Mouse (Mus musculus): ENCODE measurements around the gene Cux1. TPM values are rescaled to one million over a fixed set of nuclear protein-coding genes. Genes with fewer than 3 reads are reported as not detected.

Cux1 gene
- polyA plus RNA-seq, 1 experiment from 2014 or later: 163 TPM

- Histone ChIP-seq H3K4me1 (replicated peaks; ENCODE audit: control insufficient read depth, insufficient read depth, low read length) (no peaks in the 10 kb centered on the region), H3K36me3 (ENCODE audit: control insufficient read depth, insufficient read depth, low read length) (no peaks in the 10 kb centered on the region), H3K9me3 (ENCODE audit: control insufficient read depth, low read length) (no peaks in the 10 kb centered on the region), H3K4me2 (ENCODE audit: low read depth, low read length, severe bottlenecking) (no peak overlapping the region), H3K27ac (ENCODE audit: low read depth, low read length) (no peak overlapping the region), H3K9ac (ENCODE audit: low read length) (no peak overlapping the region), H3K4me3 (ENCODE audit: low read depth, low read length) (no peak overlapping the region), H3K27me3 (ENCODE audit: control insufficient read depth, insufficient read depth, low read length) (no peaks in the 10 kb centered on the region)
- ATAC-seq (replicated peaks; ENCODE audit: low FRiP score): no peak
- DNase-seq (ENCODE audit: low spot score): no peak
- WGBS: 87% methylated on average over 5 of the region's 5 CpGs
Observed at GRCm38 (mm10) chr5:136510609-136511008, 56.7 kb downstream of the Cux1 start.

DNA sequence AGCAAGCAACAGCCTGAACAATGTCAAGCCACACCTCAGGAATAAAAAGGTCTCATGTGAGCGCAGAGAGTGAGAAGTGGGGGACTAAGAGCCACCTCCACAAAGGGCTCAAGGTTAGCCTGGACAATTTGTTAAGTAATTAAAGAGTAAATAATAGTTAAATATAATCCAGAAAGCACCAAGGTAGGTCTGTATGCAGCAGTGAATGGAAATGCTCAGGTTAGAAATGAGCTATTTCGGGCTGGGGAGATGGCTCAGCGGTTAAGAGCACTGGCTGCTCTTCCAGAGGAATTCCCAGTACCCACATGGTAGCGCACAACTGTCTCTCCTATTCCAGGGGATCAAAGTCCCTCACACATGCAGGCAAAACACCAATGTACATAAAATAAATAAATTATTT, 59.7 kb downstream of the Cux1 start:
- H3K9ac ChIP-seq (ENCODE audit: low read length): no peak overlapping the region
- no peak overlapping the region for H3K4me2 ChIP-seq (ENCODE audit: low read depth, low read length, severe bottlenecking)
- no peak overlapping the region for H3K27ac ChIP-seq (ENCODE audit: low read depth, low read length)
- no peaks in the 10 kb centered on the region for H3K9me3 ChIP-seq (ENCODE audit: control insufficient read depth, low read length)
- ATAC-seq (replicated peaks; ENCODE audit: low FRiP score) (no peak), DNase-seq (ENCODE audit: low spot score) (no peak)
- WGBS: 94% methylated on average over 4 of the region's 4 CpGs
- no peaks in the 10 kb centered on the region for H3K27me3 ChIP-seq (ENCODE audit: control insufficient read depth, insufficient read depth, low read length)
- no peak overlapping the region for H3K4me3 ChIP-seq (ENCODE audit: low read depth, low read length)
- H3K36me3 ChIP-seq (ENCODE audit: control insufficient read depth, insufficient read depth, low read length): no peaks in the 10 kb centered on the region
- H3K4me1 ChIP-seq (replicated peaks; ENCODE audit: control insufficient read depth, insufficient read depth, low read length): no peaks in the 10 kb centered on the region; the same call in 1 of the 2 replicates

GRCm38 (mm10) chr5:136506262-136506661, 61.0 kb downstream of the Cux1 start:
- H3K4me1 ChIP-seq (replicated peaks; ENCODE audit: control insufficient read depth, insufficient read depth, low read length): no peaks in the 10 kb centered on the region; the same call in 1 of the 2 replicates
- H3K9ac ChIP-seq (ENCODE audit: low read length): no peak overlapping the region
- H3K36me3 ChIP-seq (ENCODE audit: control insufficient read depth, insufficient read depth, low read length): no peaks in the 10 kb centered on the region
- WGBS: 88% methylated on average over 1 of the region's 1 CpGs
- H3K27ac ChIP-seq (ENCODE audit: low read depth, low read length): no peak overlapping the region
- H3K4me3 ChIP-seq (ENCODE audit: low read depth, low read length): no peak overlapping the region
- no peaks in the 10 kb centered on the region for H3K27me3 ChIP-seq (ENCODE audit: control insufficient read depth, insufficient read depth, low read length)
- H3K4me2 ChIP-seq (ENCODE audit: low read depth, low read length, severe bottlenecking): no peak overlapping the region
- ATAC-seq (replicated peaks; ENCODE audit: low FRiP score) (no peak), DNase-seq (ENCODE audit: low spot score) (no peak)
- no peaks in the 10 kb centered on the region for H3K9me3 ChIP-seq (ENCODE audit: control insufficient read depth, low read length)

DNA sequence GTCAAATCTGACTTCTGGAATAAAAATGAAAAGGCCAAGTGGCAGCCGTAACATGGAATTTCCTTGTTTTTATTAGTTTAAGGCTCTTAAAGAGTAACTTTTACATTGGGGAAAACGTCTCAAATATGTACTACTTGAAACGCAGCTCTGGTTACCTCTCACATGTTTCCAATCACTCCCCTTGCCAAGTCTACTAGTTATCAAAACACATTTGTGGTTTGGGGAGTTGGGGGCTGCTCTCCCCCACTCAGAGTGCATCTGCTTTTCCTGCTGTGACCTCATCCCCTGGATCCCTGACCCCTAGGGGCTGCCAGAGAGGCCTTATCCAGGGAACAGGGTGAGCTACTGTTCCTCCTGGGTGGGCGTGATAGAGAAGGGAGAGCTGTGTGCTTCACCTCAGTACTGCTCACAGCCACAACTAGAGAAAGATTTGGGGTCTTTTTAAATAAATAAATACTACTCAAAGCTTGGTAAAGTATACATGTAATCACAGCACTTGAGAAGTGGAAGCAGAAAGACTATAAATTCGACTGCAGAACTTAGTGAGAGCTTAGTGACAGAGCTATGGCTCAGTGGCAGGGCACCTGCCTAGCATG, 64.7 kb downstream of the Cux1 start:
- no peaks in the 10 kb centered on the region; the same call in 1 of the 2 replicates for H3K4me1 ChIP-seq (replicated peaks; ENCODE audit: control insufficient read depth, insufficient read depth, low read length)
- no peak overlapping the region for H3K4me2 ChIP-seq (ENCODE audit: low read depth, low read length, severe bottlenecking)
- no peak overlapping the region for H3K9ac ChIP-seq (ENCODE audit: low read length)
- WGBS: 69% methylated on average over 5 of the region's 5 CpGs
- no peaks in the 10 kb centered on the region for H3K36me3 ChIP-seq (ENCODE audit: control insufficient read depth, insufficient read depth, low read length)
- no peaks in the 10 kb centered on the region for H3K9me3 ChIP-seq (ENCODE audit: control insufficient read depth, low read length)
- ATAC-seq (replicated peaks; ENCODE audit: low FRiP score): no peak
- no peak for DNase-seq (ENCODE audit: low spot score)
- H3K4me3 ChIP-seq (ENCODE audit: low read depth, low read length): no peak overlapping the region
- no peaks in the 10 kb centered on the region for H3K27me3 ChIP-seq (ENCODE audit: control insufficient read depth, insufficient read depth, low read length)
- no peak overlapping the region for H3K27ac ChIP-seq (ENCODE audit: low read depth, low read length)

GRCm38 (mm10) chr5:136500307-136500871, 66.9 kb downstream of the Cux1 start:
- Histone ChIP-seq H3K4me1 (replicated peaks; ENCODE audit: control insufficient read depth, insufficient read depth, low read length) (no peaks in the 10 kb centered on the region; the same call in 1 of the 2 replicates), H3K27me3 (ENCODE audit: control insufficient read depth, insufficient read depth, low read length) (no peaks in the 10 kb centered on the region), H3K36me3 (ENCODE audit: control insufficient read depth, insufficient read depth, low read length) (no peaks in the 10 kb centered on the region), H3K4me3 (ENCODE audit: low read depth, low read length) (no peak overlapping the region), H3K27ac (ENCODE audit: low read depth, low read length) (no peak overlapping the region), H3K9ac (ENCODE audit: low read length) (no peak overlapping the region), H3K9me3 (ENCODE audit: control insufficient read depth, low read length) (no peaks in the 10 kb centered on the region), H3K4me2 (ENCODE audit: low read depth, low read length, severe bottlenecking) (no peak overlapping the region)
- DNase-seq (ENCODE audit: low spot score) (no peak), ATAC-seq (replicated peaks; ENCODE audit: low FRiP score) (no peak)
- 77% methylated on average over 6 of the region's 6 CpGs for WGBS

GRCm38 (mm10) chr5:136499316-136499715, 68.0 kb downstream of the Cux1 start:
- DNase-seq (ENCODE audit: low spot score) (no peak), ATAC-seq (replicated peaks; ENCODE audit: low FRiP score) (no peak)
- no peaks in the 10 kb centered on the region for H3K27me3 ChIP-seq (ENCODE audit: control insufficient read depth, insufficient read depth, low read length)
- H3K9ac ChIP-seq (ENCODE audit: low read length): no peak overlapping the region
- 72% methylated on average over 2 of the region's 2 CpGs for WGBS
- H3K27ac ChIP-seq (ENCODE audit: low read depth, low read length): no peak overlapping the region
- H3K4me1 ChIP-seq (replicated peaks; ENCODE audit: control insufficient read depth, insufficient read depth, low read length): no peaks in the 10 kb centered on the region; the same call in 1 of the 2 replicates
- H3K9me3 ChIP-seq (ENCODE audit: control insufficient read depth, low read length): no peaks in the 10 kb centered on the region
- H3K4me3 ChIP-seq (ENCODE audit: low read depth, low read length): no peak overlapping the region
- H3K4me2 ChIP-seq (ENCODE audit: low read depth, low read length, severe bottlenecking): no peak overlapping the region
- no peaks in the 10 kb centered on the region for H3K36me3 ChIP-seq (ENCODE audit: control insufficient read depth, insufficient read depth, low read length)

- DNase-seq (ENCODE audit: low spot score) (no peak), ATAC-seq (replicated peaks; ENCODE audit: low FRiP score) (no peak)
- Histone ChIP-seq H3K27ac (ENCODE audit: low read depth, low read length) (no peak overlapping the region), H3K9ac (ENCODE audit: low read length) (no peak overlapping the region), H3K4me1 (replicated peaks; ENCODE audit: control insufficient read depth, insufficient read depth, low read length) (no peaks in the 10 kb centered on the region; the same call in 1 of the 2 replicates), H3K9me3 (ENCODE audit: control insufficient read depth, low read length) (no peaks in the 10 kb centered on the region), H3K4me3 (ENCODE audit: low read depth, low read length) (no peak overlapping the region), H3K36me3 (ENCODE audit: control insufficient read depth, insufficient read depth, low read length) (no peaks in the 10 kb centered on the region), H3K27me3 (ENCODE audit: control insufficient read depth, insufficient read depth, low read length) (no peaks in the 10 kb centered on the region), H3K4me2 (ENCODE audit: low read depth, low read length, severe bottlenecking) (no peak overlapping the region)
- 92% methylated on average over 3 of the region's 3 CpGs for WGBS
Observed at GRCm38 (mm10) chr5:136498741-136499140, 68.5 kb downstream of the Cux1 start.

DNA sequence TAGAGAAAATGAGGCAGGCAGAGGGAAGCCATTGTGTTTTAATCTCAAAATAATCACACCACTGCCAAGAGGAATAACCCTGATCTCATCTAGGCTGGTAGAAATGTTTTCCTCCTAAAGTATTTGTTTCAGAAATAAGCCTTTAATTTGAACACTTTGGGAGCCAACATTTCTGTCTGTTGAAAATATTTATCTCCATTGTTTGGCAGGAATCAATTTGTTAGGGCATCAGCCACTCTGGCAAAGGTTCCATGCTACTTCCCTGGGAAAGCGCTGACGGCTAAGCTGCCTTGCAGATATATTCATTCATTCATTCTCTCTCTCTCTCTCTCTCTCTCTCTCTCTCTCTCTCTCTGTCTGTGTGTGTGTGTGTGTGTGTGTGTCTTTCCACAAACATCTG, 70.0 kb downstream of the Cux1 start:
- 90% methylated on average over 2 of the region's 2 CpGs for WGBS
- H3K9me3 ChIP-seq (ENCODE audit: control insufficient read depth, low read length): no peaks in the 10 kb centered on the region
- no peak overlapping the region for H3K4me3 ChIP-seq (ENCODE audit: low read depth, low read length)
- no peak overlapping the region for H3K4me2 ChIP-seq (ENCODE audit: low read depth, low read length, severe bottlenecking)
- no peaks in the 10 kb centered on the region for H3K36me3 ChIP-seq (ENCODE audit: control insufficient read depth, insufficient read depth, low read length)
- DNase-seq (ENCODE audit: low spot score) (no peak), ATAC-seq (replicated peaks; ENCODE audit: low FRiP score) (no peak)
- H3K27ac ChIP-seq (ENCODE audit: low read depth, low read length): no peak overlapping the region
- H3K27me3 ChIP-seq (ENCODE audit: control insufficient read depth, insufficient read depth, low read length): no peaks in the 10 kb centered on the region
- no peaks in the 10 kb centered on the region; the same call in 1 of the 2 replicates for H3K4me1 ChIP-seq (replicated peaks; ENCODE audit: control insufficient read depth, insufficient read depth, low read length)
- no peak overlapping the region for H3K9ac ChIP-seq (ENCODE audit: low read length)

GRCm38 (mm10) chr5:136495581-136495980, 71.7 kb downstream of the Cux1 start:
- DNase-seq (ENCODE audit: low spot score) (no peak), ATAC-seq (replicated peaks; ENCODE audit: low FRiP score) (no peak)
- Histone ChIP-seq H3K9me3 (ENCODE audit: control insufficient read depth, low read length) (no peaks in the 10 kb centered on the region), H3K36me3 (ENCODE audit: control insufficient read depth, insufficient read depth, low read length) (no peaks in the 10 kb centered on the region), H3K4me1 (replicated peaks; ENCODE audit: control insufficient read depth, insufficient read depth, low read length) (no peaks in the 10 kb centered on the region; the same call in 1 of the 2 replicates), H3K9ac (ENCODE audit: low read length) (no peak overlapping the region), H3K27ac (ENCODE audit: low read depth, low read length) (no peak overlapping the region), H3K4me3 (ENCODE audit: low read depth, low read length) (no peak overlapping the region), H3K4me2 (ENCODE audit: low read depth, low read length, severe bottlenecking) (no peak overlapping the region), H3K27me3 (ENCODE audit: control insufficient read depth, insufficient read depth, low read length) (no peaks in the 10 kb centered on the region)
- WGBS: 97% methylated on average over 3 of the region's 3 CpGs

Data from forebrain, embryonic 11.5 days (tissue).